Mouse (Mus musculus) liver, embryonic 12.5 days (tissue): ENCODE results near the gene Hectd4. TPM values are rescaled to one million over a fixed set of nuclear protein-coding genes. Genes with fewer than 3 reads are reported as not detected.
"Not testable (repeated sequence)": the region's sequence is repeated elsewhere in the genome, so short reads cannot be mapped to it uniquely, and the experiment has no call there.

Experiments used
- ATAC-seq: fragments of 200-750 bp; cut with Nextera tagmentation; 2 replicates; pipeline ENCODE4 v1.8.0; 2017; ENCODE audit warnings: moderate number of reproducible peaks, mild to moderate bottlenecking, moderate library complexity
- H3K27ac ChIP-seq: fragments of 300-500 bp; sonication (generic); 2 replicates; pipeline ENCODE4 v1.5.1; 2016; ENCODE audit warnings: mild to moderate bottlenecking
- H3K27me3 ChIP-seq: fragments of 300-500 bp; sonication (generic); replicated peaks from 2 replicates; pipeline ENCODE4 v1.6.1; 2016; ENCODE audit warnings: mild to moderate bottlenecking, moderate library complexity
- H3K36me3 ChIP-seq: fragments of 300-500 bp; sonication (generic); 2 replicates; pipeline ENCODE4 v1.6.1; 2016; ENCODE audit warnings: mild to moderate bottlenecking, moderate library complexity
- H3K4me1 ChIP-seq: fragments of 300-500 bp; sonication (generic); 2 replicates; pipeline ENCODE4 v1.6.1; 2016
- H3K4me2 ChIP-seq: fragments of 300-500 bp; sonication (generic); 2 replicates; pipeline ENCODE4 v1.6.1; 2016; ENCODE audit warnings: mild to moderate bottlenecking, moderate library complexity
- H3K4me3 ChIP-seq: fragments of 300-500 bp; sonication (generic); 2 replicates; pipeline ENCODE4 v1.5.1; 2016; ENCODE audit warnings: mild to moderate bottlenecking, moderate library complexity
- H3K9ac ChIP-seq: fragments of 300-500 bp; sonication (generic); 2 replicates; pipeline ENCODE4 v1.6.1; 2016; ENCODE audit warnings: mild to moderate bottlenecking, moderate library complexity
- H3K9me3 ChIP-seq: fragments of 300-500 bp; sonication (generic); replicated peaks from 2 replicates; pipeline ENCODE4 v1.6.1; 2016; ENCODE audit warnings: mild to moderate bottlenecking, moderate library complexity
- WGBS: fragments of 180-500 bp; shearing (Covaris S2); methylation state at CpG from one replicate; pipeline ENCODE4 v1.1.7; 2016; ENCODE audit not compliant: insufficient replicate concordance; 5-methylcytosine and 5-hydroxymethylcytosine counted together
- polyA plus RNA-seq: library from polyadenylated mRNA; unstranded; fragments of >200 nt; fragmentation: Nextera tagmentation; extraction: Ambion mirVana; gene quantifications from 2 replicates; pipeline ENCODE4 v1.2.1, GENCODE M21; 2016

Hectd4 gene
- polyA plus RNA-seq, 1 experiment from 2014 or later, result 13.3 TPM

DNA sequence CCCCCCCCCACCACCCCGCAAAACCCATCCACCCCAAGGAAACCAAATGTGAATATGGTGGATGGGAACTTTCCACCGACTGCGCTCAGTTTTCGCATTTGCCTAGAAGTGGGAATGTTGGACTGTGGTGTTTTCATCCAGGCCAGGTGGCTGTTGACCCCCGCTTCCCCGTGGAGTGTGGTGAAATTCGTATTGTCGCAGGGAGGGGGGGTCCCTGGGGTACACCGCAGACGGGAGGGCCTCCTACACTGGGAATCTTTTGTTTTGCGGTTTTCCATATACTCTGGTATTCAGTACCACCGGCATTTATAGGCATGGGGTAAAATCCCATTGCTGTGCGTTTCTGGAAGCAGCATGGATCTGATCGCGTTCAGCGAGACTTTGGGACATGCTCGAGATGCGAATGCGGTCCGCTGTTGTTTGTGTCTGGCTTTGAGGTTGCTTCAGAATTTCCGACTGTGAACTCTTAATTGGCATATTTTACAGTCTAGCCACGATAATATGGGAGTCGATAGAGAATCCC is 1.4 kb downstream of the Hectd4 start:
- H3K27ac ChIP-seq, result peak overlapping the region; percentile 98
- no peak for ATAC-seq
- peak overlapping the region; percentile 97 for H3K4me3 ChIP-seq
- 18% methylated on average over 23 of the region's 23 CpGs for WGBS
- peak overlapping the region; percentile 80 for H3K4me2 ChIP-seq
- peaks cover 9% of the 10 kb centered on the region for H3K36me3 ChIP-seq
- H3K27me3 ChIP-seq, result no peaks in the 10 kb centered on the region
- H3K4me1 ChIP-seq, result peaks cover 73% of the 10 kb centered on the region
- no peaks in the 10 kb centered on the region for H3K9me3 ChIP-seq
- H3K9ac ChIP-seq, result peak overlapping the region; percentile 99

DNA sequence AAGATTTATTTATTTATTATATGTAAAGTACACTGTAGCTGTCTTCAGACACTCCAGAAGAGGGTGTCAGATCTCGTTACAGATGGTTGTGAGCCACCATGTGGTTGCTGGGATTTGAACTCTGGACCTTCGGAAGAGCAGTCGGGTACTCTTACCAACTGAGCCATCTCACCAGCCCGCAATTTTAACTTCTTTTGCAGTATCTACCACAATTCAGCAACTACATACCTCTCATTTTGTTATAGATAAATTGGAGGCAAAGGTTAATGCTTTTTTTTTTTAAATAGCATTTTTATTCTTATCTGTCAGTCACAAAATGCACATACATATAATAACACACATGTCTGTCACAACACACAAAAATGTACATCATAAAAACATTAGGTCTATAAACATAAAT is 4.0 kb downstream of the Hectd4 start:
- H3K4me1 ChIP-seq, result peaks cover 77% of the 10 kb centered on the region
- H3K9ac ChIP-seq, H3K4me3 ChIP-seq, H3K4me2 ChIP-seq, H3K27ac ChIP-seq, ATAC-seq, H3K9me3 ChIP-seq, H3K27me3 ChIP-seq: not testable (repeated sequence)
- 77% methylated on average over 4 of the region's 4 CpGs for WGBS
- peaks cover 23% of the 10 kb centered on the region for H3K36me3 ChIP-seq

DNA sequence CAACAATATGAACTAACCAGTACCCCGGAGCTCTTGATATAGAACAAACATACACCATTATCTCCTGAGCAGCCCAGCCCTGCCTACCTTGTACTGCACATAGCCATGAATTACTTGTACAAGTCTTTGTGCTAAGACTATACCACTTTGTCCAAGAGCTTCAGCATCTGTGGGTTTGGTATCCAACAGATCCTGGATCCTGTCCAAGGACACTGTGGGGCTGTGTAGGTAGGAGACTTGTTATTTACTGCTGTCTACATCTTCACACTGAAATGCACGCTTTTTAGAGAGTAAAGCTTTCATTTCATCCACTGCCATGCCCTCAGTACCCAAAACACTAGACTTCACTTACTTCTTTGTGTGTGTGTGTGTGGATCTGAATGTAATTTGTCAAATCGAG is 4.8 kb downstream of the Hectd4 start:
- Histone ChIP-seq H3K4me3 (no peak overlapping the region), H3K9me3 (no peaks in the 10 kb centered on the region), H3K4me2 (peak overlapping the region; percentile 43), H3K36me3 (peaks cover 32% of the 10 kb centered on the region), H3K4me1 (peaks cover 77% of the 10 kb centered on the region), H3K27ac (peak overlapping the region; percentile 80), H3K9ac (peak overlapping the region; percentile 27; the same call in 1 of the 2 replicates), H3K27me3 (no peaks in the 10 kb centered on the region)
- no peak for ATAC-seq
- 78% methylated on average over 3 of the region's 3 CpGs for WGBS

DNA sequence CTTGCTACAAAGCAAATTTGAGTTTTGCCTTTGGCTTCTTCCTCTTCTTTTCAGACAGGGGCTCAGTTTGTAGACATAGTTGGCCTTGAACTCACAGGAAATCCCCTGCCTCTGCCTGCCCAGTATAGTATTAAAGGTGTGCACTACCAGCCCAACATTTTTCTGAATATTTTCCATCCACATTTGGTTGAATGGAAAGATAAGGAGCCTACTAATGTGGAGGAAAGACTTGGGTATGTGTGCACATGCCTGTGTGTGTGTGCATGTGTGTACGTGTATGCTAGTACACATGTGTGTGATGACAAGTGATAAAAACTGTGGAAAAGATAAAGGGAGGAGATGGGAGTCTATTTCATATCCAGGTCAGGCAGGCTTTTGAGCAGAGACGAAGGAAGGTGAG is 5.8 kb downstream of the Hectd4 start:
- Histone ChIP-seq H3K4me1 (peaks cover 86% of the 10 kb centered on the region), H3K27ac (peak overlapping the region; percentile 80), H3K4me2 (peak overlapping the region; percentile 43), H3K9ac (peak overlapping the region; percentile 46; the same call in 1 of the 2 replicates), H3K36me3 (peaks cover 37% of the 10 kb centered on the region), H3K9me3 (no peaks in the 10 kb centered on the region), H3K27me3 (no peaks in the 10 kb centered on the region), H3K4me3 (0 out of 2 replicates have a peak overlapping the region, but pooled peaks have one; percentile 11)
- 37% methylated on average over 2 of the region's 2 CpGs for WGBS
- ATAC-seq, result no peak

DNA sequence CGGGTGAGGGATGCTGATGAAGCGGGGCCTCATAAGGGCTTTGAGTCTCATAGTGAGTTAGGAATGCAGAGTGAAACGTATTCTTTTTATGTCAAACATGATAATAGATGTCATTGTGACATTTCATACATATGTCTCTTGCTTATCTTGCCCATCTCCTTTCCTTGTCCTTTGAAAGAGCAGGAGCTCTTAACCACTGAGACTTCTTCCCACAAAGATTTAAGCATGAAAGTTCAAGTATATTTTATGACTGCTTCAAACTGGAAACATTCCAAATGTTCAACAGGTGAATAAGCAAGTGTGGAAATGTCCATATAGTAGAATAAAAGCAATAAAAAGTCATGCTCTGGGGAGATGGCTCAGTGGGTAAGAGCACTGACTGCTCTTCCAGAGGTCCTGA is 6.4 kb downstream of the Hectd4 start:
- Histone ChIP-seq H3K27me3 (no peaks in the 10 kb centered on the region), H3K36me3 (peaks cover 37% of the 10 kb centered on the region), H3K27ac (peak overlapping the region; percentile 80), H3K9me3 (no peaks in the 10 kb centered on the region), H3K4me2 (peak overlapping the region; percentile 43), H3K4me3 (no peak overlapping the region), H3K9ac (peak overlapping the region; percentile 46), H3K4me1 (peaks cover 88% of the 10 kb centered on the region)
- WGBS, result 56% methylated on average over 3 of the region's 3 CpGs
- no peak for ATAC-seq

DNA sequence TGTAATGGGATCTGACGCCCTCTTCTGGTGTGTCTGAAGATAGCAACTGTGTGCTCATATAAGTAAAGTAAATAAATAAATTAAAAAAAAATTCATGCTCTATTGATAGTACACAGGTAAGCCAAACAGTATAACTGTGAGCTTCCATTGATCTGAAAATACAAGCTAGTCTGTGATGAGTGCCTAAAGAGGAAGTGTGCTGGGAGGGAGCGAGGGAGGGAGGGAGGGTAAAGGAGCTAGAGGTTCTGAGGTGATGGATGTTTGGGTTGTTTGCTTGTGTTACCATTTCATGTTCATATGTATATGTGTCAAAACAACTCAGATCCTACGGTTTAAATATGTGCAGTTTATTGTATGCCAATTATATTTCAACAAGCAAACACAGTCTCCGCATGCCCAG is 6.8 kb downstream of the Hectd4 start:
- Histone ChIP-seq H3K9me3 (no peaks in the 10 kb centered on the region), H3K4me3 (no peak overlapping the region), H3K27ac (0 out of 2 replicates have a peak overlapping the region, but pooled peaks have one; percentile 80), H3K4me2 (peak overlapping the region; percentile 43), H3K4me1 (peaks cover 87% of the 10 kb centered on the region), H3K36me3 (peaks cover 39% of the 10 kb centered on the region), H3K9ac (peak overlapping the region; percentile 46; the same call in 1 of the 2 replicates), H3K27me3 (no peaks in the 10 kb centered on the region)
- WGBS, result 77% methylated on average over 4 of the region's 4 CpGs
- ATAC-seq, result no peak

DNA sequence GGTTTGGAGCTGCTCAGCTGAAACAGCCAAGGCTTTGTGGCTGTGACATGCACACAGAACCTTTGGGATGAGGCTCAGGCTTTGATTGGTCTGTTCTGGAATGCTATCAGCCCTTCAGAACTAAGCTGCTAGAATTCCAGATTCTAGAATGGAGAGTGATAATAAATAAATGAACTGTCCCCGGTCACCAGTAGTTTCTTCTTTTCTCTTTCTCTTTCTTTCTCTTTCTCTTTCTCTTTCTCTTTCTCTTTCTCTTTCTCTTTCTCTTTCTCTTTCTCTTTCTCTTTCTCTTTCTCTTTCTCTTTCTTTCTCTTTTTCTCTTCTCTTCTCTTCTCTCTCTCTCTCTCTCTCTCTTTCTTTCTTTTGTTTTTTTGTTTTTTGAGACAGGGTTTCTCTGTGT is 7.3 kb downstream of the Hectd4 start:
- Histone ChIP-seq H3K4me1 (peaks cover 88% of the 10 kb centered on the region), H3K4me2 (peak overlapping the region; percentile 43), H3K36me3 (peaks cover 44% of the 10 kb centered on the region), H3K27ac (peak overlapping the region; percentile 64)
- H3K9me3 ChIP-seq, ATAC-seq, H3K9ac ChIP-seq, H3K4me3 ChIP-seq, H3K27me3 ChIP-seq: not testable (repeated sequence)
- WGBS, result 79% methylated on average over 1 of the region's 1 CpGs

DNA sequence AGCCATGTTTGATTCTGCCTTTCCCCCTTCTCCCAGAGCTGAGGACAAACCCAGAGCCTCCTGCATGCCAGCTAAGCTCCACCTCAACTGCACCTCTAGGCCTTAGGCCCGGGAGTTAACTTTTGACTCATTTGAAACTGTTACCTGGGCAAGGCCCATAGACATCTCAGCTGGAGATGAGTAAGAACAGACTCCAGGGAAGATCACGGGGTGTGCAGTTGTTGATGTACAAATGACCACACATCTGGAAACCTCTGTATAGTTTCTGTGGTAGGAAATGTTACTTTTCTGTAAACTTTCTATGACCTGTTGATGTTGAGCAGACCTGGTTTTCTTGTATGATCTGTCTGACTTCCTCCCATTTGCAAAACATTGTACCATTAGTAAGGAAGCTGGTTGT is 9.2 kb downstream of the Hectd4 start:
- Histone ChIP-seq H3K4me2 (no peak overlapping the region), H3K4me3 (no peak overlapping the region), H3K36me3 (peaks cover 49% of the 10 kb centered on the region), H3K27ac (peak overlapping the region; percentile 87), H3K27me3 (no peaks in the 10 kb centered on the region), H3K9ac (no peak overlapping the region), H3K9me3 (no peaks in the 10 kb centered on the region), H3K4me1 (peaks cover 95% of the 10 kb centered on the region)
- ATAC-seq, result no peak
- 95% methylated on average over 2 of the region's 2 CpGs for WGBS

DNA sequence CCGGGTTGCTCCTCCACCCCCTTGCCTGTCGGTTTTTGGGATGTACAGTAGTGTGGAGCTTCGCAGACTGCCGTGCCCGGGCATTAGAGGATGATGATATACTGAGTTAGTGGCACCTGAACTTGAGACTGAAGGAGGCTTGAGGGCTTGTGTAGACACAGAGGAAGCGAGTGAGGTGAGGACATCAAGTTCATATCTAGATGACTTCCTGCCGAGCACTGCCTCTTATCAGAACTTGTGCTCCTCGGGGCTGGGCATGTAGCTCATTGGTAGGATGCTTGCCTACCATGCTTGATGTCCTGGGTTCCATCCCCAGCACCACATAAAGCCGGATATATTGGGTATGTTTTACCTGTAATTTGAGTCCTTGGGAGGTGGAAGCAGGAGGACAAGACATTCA is 10.8 kb downstream of the Hectd4 start:
- peak overlapping the region; percentile 24; the same call in 1 of the 2 replicates for H3K4me3 ChIP-seq
- ATAC-seq, result peak; percentile 55; the same call in 1 of the 2 replicates
- H3K4me1 ChIP-seq, result peaks cover 96% of the 10 kb centered on the region
- no peaks in the 10 kb centered on the region for H3K9me3 ChIP-seq
- 54% methylated on average over 9 of the region's 9 CpGs for WGBS
- peaks cover 59% of the 10 kb centered on the region for H3K36me3 ChIP-seq
- no peaks in the 10 kb centered on the region for H3K27me3 ChIP-seq
- peak overlapping the region; percentile 58 for H3K4me2 ChIP-seq
- H3K27ac ChIP-seq, result peak overlapping the region; percentile 87
- H3K9ac ChIP-seq, result peak overlapping the region; percentile 54

DNA sequence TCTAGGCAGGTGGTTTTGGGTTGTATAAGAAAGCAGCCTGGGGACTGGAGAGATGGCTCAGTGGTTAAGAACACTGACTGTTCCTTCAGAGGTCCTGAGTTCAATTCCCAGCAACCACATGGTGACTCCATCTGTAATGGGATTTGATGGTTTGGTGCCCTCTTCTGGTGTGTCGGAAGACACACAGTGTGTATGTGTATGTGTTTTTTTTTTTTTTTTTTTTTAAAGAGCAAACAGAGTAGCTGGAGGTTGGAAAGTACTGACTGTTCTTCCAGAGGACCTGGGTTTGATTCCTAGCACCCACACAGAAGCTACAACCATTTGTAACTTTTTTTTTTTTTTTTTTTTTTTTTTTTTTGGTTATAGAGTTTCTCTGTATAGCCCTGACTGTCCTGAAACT is 12.8 kb downstream of the Hectd4 start:
- H3K27ac ChIP-seq, result peak overlapping the region; percentile 99
- no peaks in the 10 kb centered on the region for H3K27me3 ChIP-seq
- H3K36me3 ChIP-seq, result peaks cover 49% of the 10 kb centered on the region
- peaks cover 96% of the 10 kb centered on the region for H3K4me1 ChIP-seq
- ATAC-seq, result no peak
- H3K4me2 ChIP-seq, result no peak overlapping the region
- whole genome bisulfite sequencing, result 73% methylated on average over 1 of the region's 1 CpGs
- no peak overlapping the region for H3K9ac ChIP-seq
- no peaks in the 10 kb centered on the region for H3K9me3 ChIP-seq
- no peak overlapping the region for H3K4me3 ChIP-seq

DNA sequence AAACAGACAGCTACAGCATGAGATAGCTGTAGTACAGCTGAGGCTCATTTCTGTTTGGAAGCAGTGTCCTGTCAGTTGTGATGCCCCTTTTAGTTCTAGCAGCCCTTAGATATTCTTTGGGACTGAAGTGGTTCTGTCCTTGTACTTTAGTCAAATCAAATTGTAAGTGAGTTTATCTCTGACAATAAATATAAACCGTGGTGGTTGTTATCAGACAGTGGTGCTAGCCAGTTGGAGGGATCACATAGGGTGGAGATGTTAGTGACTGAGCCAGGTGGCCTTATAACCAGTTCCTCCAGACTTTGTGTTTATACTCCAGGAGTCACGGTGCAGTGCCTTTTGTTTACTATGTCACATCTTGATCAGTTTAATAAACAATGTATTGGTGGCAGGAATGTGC is 13.7 kb downstream of the Hectd4 start:
- Histone ChIP-seq H3K9me3 (no peaks in the 10 kb centered on the region), H3K4me1 (peaks cover 96% of the 10 kb centered on the region), H3K4me3 (peak overlapping the region; percentile 13; the same call in 1 of the 2 replicates), H3K9ac (peak overlapping the region; percentile 70), H3K27ac (peak overlapping the region; percentile 99), H3K27me3 (no peaks in the 10 kb centered on the region), H3K36me3 (peaks cover 48% of the 10 kb centered on the region), H3K4me2 (peak overlapping the region; percentile 56)
- WGBS, result 19% methylated on average over 2 of the region's 2 CpGs
- peak; percentile 61 for ATAC-seq

DNA sequence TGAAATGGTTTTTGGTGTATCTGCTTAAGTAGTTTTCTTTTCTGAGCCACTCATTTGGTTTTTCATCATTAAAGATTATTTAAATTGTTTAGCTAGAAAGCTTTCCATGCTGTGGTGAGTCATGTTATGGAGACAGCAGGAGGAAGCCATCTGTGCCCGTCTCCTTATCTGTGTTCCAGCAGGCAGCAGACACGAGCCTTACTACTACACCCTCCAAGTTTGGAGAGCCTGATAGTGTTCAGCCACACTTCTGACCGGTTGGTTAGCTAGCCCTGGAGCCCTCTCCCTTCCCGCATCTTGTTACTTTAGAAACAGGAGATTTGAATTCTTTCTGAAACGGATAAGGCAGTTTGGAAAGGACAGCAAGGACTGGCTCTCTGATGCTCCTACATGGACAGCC is 16.2 kb downstream of the Hectd4 start:
- peak overlapping the region; percentile 99 for H3K27ac ChIP-seq
- peaks cover 96% of the 10 kb centered on the region for H3K4me1 ChIP-seq
- peak overlapping the region; percentile 70 for H3K9ac ChIP-seq
- H3K4me3 ChIP-seq, result peak overlapping the region; percentile 37
- peaks cover 31% of the 10 kb centered on the region for H3K36me3 ChIP-seq
- H3K9me3 ChIP-seq, result no peaks in the 10 kb centered on the region
- peak; percentile 97 for ATAC-seq
- no peaks in the 10 kb centered on the region for H3K27me3 ChIP-seq
- H3K4me2 ChIP-seq, result peak overlapping the region; percentile 63
- 10% methylated on average over 5 of the region's 5 CpGs for WGBS
